Mouse (Mus musculus): ENCODE results near the gene Cul9.
"Not testable (repeated sequence)": the region's sequence is repeated elsewhere in the genome, so short reads cannot be mapped to it uniquely, and the experiment has no call there.

Cul9 gene

GRCm38 (mm10) chr17:46503847-46504638 lies 42.1 kb downstream of the Cul9 start:
- DNase-seq (ENCODE audit: low spot score in 2 of 2), result no peak

DNA sequence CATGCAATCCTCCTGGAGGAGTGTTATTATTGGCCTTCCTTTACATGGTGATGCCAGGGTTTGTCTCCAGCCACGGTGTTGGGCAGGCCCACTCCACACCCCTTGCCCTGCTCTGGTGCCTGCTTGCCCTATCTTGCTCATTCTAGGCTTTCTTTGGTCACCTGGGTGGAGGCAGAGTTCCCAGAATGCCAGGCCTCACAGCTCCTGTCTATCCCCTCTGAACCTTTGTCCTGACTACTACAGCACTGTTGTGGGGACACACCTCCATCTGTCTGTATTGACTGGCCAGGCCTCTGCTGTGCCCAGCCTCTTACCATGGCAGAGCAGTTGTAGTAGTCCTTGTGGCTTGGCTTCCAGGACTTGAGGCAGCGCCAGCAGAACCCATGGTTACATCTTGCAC lies 43.4 kb downstream of the Cul9 start:
- DNase-seq (ENCODE audit: low spot score in 2 of 2), result no peak

- DNase-seq (ENCODE audit: low spot score in 2 of 2), result no peak
These were observed 48.2 kb downstream of the Cul9 start for GRCm38 (mm10) chr17:46497956-46498355.

GRCm38 (mm10) chr17:46496623-46497434 lies 49.4 kb downstream of the Cul9 start, which contains the start of gene Dnph1:
Dnph1 (plus strand) TSS chr17:46496711.
- DNase-seq (ENCODE audit: low spot score in 2 of 2), result peak; percentile 79 to 84

- DNase-seq (ENCODE audit: low spot score in 2 of 2), result not testable (repeated sequence)
These were observed 50.1 kb downstream of the Cul9 start for GRCm38 (mm10) chr17:46496081-46496480.

DNA sequence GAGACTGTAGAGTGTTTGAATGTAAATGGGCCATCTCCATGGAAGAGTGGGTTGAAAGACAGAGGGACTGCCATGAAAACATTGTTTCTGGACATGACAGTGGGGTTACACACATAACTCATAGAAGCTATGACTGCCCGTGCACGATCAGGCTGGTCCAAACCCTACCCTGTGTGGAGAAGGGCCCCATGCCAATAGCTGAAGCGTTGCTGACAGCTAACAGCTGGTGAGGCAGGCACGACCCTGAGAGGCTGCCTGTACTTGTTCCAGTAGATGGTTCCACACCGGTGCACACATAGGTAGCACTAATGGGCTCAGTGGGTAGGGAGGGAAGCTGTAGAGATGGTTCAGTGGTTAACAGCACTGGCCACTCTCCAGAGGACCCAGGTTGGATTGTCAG lies 50.7 kb downstream of the Cul9 start:
- no peak for DNase-seq (ENCODE audit: low spot score in 2 of 2)

GRCm38 (mm10) chr17:46487431-46487830 lies 58.8 kb downstream of the Cul9 start, which contains the start of gene Ttbk1:
Ttbk1 (minus strand) TSS chr17:46487675.
- peak; percentile 39 to 60 for DNase-seq (ENCODE audit: low spot score in 2 of 2)

DNA sequence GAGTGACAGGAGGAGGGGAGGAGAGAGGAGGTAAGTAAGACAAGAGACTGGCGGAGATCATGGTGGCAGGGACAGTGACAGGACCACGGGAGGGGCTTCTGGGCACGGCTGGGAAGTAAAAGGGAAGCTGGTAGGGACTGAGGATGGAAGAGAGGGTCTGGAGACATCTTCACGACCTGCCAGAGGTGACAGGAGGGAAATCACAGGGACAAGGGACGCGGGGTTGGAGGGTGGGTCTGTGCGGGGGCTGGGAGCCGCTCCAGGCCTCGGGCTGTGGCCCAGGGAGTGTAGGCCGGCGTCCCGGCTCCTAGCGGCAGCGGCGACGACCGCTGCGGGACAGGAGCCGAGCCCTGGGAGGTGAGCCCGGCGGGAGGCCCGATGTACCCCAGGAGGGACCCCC lies 59.2 kb downstream of the Cul9 start:
- DNase-seq (ENCODE audit: low spot score in 2 of 2), result peak in 1 of 2 experiments; percentile 19

DNA sequence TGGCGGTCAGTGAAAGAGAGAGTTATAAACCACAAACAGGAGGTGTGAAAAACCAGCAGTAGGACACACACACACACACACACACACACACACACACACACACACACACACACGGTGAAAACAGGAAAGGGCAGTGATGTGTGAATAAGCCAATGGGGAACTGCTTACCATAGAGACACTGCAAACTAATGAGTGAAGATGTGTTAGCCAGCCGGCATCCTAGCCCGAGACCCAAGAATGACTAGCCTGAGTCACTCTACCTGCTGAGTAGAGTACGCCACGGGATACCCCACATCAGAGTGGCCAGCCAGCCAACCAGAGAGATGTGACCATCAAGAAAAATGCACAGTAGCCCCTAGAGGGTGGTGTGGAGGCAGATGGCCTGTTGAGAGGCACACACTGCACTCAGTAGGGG lies 61.7 kb downstream of the Cul9 start:
- DNase-seq (ENCODE audit: low spot score in 2 of 2), result peak in 1 of 2 experiments; percentile 17

GRCm38 (mm10) chr17:46484021-46484431 lies 62.2 kb downstream of the Cul9 start:
- DNase-seq (ENCODE audit: low spot score in 2 of 2), result peak; percentile 21 to 32

- peak; percentile 50 to 67 for DNase-seq (ENCODE audit: low spot score in 2 of 2)
These were observed 62.6 kb downstream of the Cul9 start for GRCm38 (mm10) chr17:46483561-46484001.

DNA sequence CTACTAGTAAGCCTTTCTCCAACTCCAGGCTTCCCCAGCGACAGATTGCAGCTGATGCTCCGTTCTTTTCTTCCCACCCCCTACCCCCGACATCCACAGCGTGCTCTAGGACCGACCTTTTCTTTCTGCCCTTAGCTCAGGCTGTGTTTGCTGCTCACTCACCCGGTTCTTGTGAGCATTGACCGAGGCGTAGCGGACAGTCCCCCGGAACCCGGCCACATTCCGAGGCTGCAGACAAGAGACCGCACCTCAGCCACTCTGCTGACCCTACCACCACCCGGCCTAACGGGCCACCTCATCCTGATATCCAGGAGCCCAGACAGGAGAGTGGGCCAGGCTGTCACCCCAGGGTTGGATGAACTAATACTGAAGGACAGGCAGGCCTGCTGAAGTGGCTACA lies 68.9 kb downstream of the Cul9 start:
- DNase-seq (ENCODE audit: low spot score in 2 of 2), result no peak

- DNase-seq (ENCODE audit: low spot score in 2 of 2), result no peak
These were observed 69.6 kb downstream of the Cul9 start for GRCm38 (mm10) chr17:46476601-46477000.

DNA sequence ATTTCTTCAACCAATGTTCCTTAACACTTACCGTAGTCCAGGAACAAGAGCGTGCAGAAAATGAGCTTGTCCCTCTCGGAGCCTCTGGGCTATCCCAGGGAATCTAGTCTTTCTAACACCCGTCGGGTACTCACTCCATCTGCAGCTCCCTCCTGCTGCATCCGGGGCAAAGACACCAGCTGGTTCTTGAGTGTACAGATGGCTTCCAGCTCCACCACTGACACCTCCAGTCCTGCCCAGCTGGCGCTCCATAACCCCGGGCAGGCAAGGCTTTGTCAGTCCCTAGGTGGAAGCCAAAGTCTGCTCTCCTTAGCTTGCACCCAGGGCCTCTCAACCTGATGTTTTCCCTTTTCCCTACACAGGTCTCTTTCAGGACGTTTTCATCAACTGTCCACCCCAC lies 78.4 kb downstream of the Cul9 start:
- peak in 1 of 2 experiments; percentile 22 for DNase-seq (ENCODE audit: low spot score in 2 of 2)

DNA sequence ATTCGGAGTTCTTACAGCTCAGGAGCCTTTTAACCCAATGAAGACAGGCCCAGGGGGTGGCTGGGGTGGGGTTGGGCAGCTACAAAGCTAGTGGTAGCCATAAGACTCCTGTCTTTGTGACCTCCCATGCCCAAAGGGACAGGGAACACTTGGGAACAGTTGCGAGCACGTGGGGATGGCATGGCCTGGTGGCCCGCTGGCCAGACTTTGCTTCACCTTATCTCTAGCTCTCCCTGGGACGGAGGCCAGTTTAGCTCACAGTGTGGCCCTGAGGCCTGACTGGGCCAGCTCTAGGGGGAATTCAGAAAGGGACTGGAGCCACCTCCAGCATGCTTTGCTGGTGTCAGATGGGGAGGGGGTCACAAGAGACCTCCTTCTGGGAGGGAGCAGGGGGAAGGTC lies 84.0 kb downstream of the Cul9 start:
- DNase-seq (ENCODE audit: low spot score in 2 of 2), result no peak

DNA sequence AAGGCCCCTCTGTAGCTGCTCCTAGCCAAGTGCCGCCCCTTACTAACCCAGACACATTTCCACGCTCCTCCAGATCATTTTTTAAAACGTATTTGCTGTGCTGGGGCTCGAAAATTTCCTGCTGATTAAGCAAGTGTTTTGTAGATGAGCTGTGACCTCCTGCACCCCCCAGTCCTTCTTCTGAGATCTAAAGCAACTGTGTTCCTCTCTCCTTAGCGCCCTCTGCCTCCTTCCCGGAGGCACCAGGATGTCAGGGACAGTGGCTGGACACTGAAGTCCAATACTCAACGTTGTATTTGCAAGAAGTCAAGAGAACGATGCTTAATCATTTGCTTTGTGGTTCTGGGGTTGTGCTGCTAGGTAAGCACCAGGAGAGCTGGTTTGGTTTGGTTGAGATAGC lies 84.8 kb downstream of the Cul9 start:
- DNase-seq (ENCODE audit: low spot score in 2 of 2), result no peak

DNA sequence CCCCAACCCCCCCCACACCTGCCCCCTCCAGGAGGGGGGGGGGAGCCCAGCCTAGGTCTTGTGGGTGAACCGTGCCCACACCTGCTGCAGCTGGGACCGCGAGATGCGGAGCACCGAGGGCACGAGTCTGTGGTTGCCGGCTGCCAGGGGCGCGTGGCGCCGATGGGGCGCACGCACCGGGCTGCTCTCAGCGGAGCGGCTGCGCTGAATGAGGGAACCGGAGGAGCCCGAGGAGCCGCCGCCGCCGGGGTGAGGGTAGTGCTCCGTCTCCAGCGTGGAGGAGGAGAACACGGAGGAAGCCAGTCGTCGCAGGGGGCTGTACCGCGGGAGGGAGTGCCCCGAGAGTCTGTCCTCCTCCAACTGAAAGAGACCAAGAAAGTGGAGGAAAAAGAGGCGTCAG lies 85.5 kb downstream of the Cul9 start:
- no peak for DNase-seq (ENCODE audit: low spot score in 2 of 2)

DNA sequence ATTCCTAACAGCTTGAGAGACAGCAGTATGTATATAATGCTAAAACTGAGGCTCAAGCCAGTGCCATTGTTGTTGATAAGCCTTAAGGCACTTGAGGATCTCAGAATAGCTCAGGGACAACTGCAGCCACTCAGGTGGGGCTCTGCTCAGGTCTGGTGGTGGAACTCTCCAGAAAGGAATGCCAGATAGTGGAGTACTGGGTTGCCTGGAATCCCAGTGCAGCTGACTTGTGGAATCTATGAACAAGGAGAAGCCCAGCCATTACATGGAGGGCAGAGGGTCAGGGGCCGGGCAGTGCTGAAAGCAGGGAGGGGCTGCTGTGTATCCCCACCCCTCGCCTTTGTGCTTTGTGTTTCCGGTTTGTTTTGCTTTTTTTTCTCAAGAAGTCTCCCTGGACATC lies 87.7 kb downstream of the Cul9 start:
- no peak for DNase-seq (ENCODE audit: low spot score in 2 of 2)

GRCm38 (mm10) chr17:46457791-46458190 lies 88.4 kb downstream of the Cul9 start:
- DNase-seq (ENCODE audit: low spot score in 2 of 2), result peak in 1 of 2 experiments; percentile 30

DNA sequence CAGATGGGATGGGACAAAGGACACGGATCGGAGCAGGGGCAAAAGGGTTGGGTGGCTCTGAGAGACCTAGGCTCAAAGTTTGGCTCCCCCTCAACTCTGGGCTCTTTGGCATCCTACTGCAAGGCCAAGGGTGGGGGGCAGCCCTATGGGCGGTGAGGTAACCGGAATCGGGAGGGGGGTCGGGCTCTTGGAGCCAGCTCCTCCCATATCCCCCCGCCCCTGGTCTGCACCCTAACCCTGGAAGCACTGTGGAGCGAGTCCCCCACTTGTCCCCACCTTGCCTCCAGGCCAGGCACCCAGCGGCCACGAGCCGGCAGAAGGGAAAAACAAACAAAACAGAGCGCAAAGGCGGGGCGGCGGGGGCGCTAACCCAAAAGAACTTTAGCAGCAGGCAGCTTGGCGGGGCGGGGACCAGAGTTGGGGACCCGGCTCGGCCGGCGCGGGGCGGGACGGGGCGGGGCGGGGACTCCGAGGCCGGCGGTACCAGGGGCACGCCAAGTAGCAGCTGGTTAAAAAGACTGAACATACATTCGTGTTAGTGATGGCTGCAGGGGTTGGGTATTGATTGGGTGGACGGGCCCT lies 91.0 kb downstream of the Cul9 start:
- DNase-seq (ENCODE audit: low spot score in 2 of 2), result no peak

- DNase-seq (ENCODE audit: low spot score in 2 of 2), result no peak
These were observed 91.6 kb downstream of the Cul9 start for GRCm38 (mm10) chr17:46454539-46454938.

DNA sequence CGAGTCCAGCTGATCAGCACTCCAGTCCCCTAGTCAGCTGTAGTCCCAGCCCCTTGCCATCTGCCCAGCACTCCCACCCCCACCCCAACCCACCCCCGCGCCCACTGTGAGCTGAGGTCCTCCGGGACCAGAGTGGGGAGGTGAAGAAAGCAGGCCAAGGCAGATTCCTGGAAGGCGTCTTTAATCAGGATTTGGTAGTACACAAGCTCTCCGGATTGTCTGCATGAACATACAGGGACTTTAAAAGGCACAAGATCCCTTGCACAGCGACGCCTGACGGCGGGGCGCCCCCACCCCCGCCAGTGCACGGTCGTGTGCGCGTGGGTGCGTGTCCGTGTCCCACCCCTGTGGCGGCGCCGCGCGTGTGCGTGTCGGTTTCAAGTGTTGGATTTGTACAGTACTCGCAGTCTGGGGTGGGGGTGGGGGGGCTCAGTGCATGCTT lies 92.2 kb downstream of the Cul9 start:
- peak in 1 of 2 experiments; percentile 27 for DNase-seq (ENCODE audit: low spot score in 2 of 2)

All from frontal cortex, postnatal 36 days (tissue).